Mouse (Mus musculus) heart, embryonic 13.5 days (tissue): ENCODE data around the gene Rfx4. TPM values are rescaled to one million over a fixed set of nuclear protein-coding genes. Genes with fewer than 3 reads are reported as not detected.
A peak's percentile ranks its signal among the peaks of the same experiment; 100 is the strongest.

Experiments
- ATAC-seq: fragments of 200-750 bp; cut with Nextera tagmentation; 2 replicates; pipeline ENCODE4 v1.8.0; 2017; ENCODE audit warnings: moderate TSS enrichment; ENCODE audit not compliant: insufficient number of reproducible peaks, low FRiP score, low TSS enrichment; ENCODE audit errors: extremely low read depth
- H3K27ac ChIP-seq: fragments of 300-500 bp; sonication (generic); replicated peaks from 2 replicates; pipeline ENCODE4 v1.5.1; 2015; ENCODE audit warnings: moderate library complexity, mild to moderate bottlenecking, inconsistent platforms
- H3K27me3 ChIP-seq: fragments of 300-500 bp; sonication (generic); replicated peaks from 2 replicates; pipeline ENCODE4 v1.6.1; 2015; ENCODE audit warnings: mild to moderate bottlenecking, inconsistent platforms
- H3K36me3 ChIP-seq: fragments of 300-500 bp; sonication (generic); 2 replicates; pipeline ENCODE4 v1.6.1; 2015; ENCODE audit warnings: mild to moderate bottlenecking, inconsistent platforms
- H3K4me1 ChIP-seq: fragments of 300-500 bp; sonication (generic); 2 replicates; pipeline ENCODE4 v1.6.1; 2015; ENCODE audit warnings: inconsistent platforms
- H3K4me2 ChIP-seq: fragments of 300-500 bp; sonication (generic); 2 replicates; pipeline ENCODE4 v1.6.1; 2015; ENCODE audit warnings: inconsistent platforms, mild to moderate bottlenecking, moderate library complexity
- H3K4me3 ChIP-seq: fragments of 300-500 bp; sonication (generic); 2 replicates; pipeline ENCODE4 v1.5.1; 2015; ENCODE audit warnings: moderate library complexity, mild to moderate bottlenecking, inconsistent platforms
- H3K9ac ChIP-seq: fragments of 300-500 bp; sonication (generic); 2 replicates; pipeline ENCODE4 v1.6.1; 2015; ENCODE audit warnings: inconsistent platforms, mild to moderate bottlenecking, moderate library complexity
- H3K9me3 ChIP-seq: fragments of 300-500 bp; sonication (generic); 2 replicates; pipeline ENCODE4 v1.6.1; 2016; ENCODE audit warnings: inconsistent platforms
- WGBS: fragments of 180-500 bp; shearing (Covaris S2); methylation state at CpG from one replicate; pipeline ENCODE4 v1.1.7; 2015; ENCODE audit warnings: mixed read lengths; 5-methylcytosine and 5-hydroxymethylcytosine counted together
- polyA plus RNA-seq: library from polyadenylated mRNA; unstranded; fragments of >200 nt; fragmentation: Nextera tagmentation; extraction: Ambion mirVana; gene quantifications from 2 replicates; pipeline ENCODE4 v1.2.1, GENCODE M21; 2015

The Rfx4 gene
- polyA plus RNA-seq, 1 experiment from 2014 or later: not detected

DNA sequence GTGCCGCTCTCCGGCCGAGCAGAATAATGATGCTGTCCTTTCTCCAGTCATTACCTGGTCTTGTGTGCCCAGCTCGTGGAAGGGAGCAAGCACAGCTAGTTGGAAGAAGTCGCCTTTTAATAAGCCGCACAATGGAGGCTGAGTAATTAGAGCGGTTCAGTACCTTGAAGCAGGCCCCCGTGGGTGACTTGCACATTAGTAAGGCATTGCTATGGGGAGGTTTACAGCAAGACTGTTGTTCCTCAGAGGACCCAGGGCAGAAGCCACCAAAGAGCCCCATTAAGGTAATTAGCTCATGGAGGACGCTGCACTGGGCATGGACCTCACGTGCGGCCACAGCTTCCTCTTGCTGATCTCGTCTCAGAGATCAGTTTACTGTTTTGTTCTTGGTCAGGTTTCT, 33.2 kb upstream of the Rfx4 start:
- Histone ChIP-seq H3K27me3 (no peaks in the 10 kb centered on the region), H3K4me2 (no peak overlapping the region), H3K4me1 (no peaks in the 10 kb centered on the region), H3K36me3 (peaks cover 76% of the 10 kb centered on the region), H3K9ac (no peak overlapping the region), H3K4me3 (no peak overlapping the region), H3K9me3 (no peaks in the 10 kb centered on the region), H3K27ac (no peak overlapping the region)
- WGBS: 91% methylated on average over 12 of the region's 12 CpGs
- ATAC-seq: no peak

DNA sequence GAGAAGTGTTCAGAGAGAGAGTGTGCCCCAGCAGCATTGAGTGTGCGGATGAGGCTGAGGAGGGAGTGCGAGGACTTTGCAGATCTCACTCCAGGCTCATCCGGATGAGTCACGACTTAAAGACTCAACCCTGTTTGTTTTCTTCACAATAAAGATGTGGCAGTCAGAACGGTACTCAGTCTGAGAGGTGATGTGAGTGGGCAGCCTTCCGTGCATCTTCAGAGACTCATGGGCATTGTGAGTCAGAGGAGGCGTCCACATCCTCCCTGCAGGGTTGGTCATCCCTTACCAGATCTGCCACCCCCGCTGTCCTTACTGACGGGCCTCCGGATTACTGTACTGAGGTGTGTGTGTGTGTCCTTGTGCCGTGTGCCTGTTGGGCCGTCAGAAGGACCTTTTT, 28.9 kb upstream of the Rfx4 start:
- Histone ChIP-seq H3K4me1 (no peaks in the 10 kb centered on the region), H3K4me3 (no peak overlapping the region), H3K9me3 (no peaks in the 10 kb centered on the region), H3K27me3 (no peaks in the 10 kb centered on the region), H3K27ac (no peak overlapping the region), H3K9ac (no peak overlapping the region), H3K36me3 (peaks cover 40% of the 10 kb centered on the region), H3K4me2 (no peak overlapping the region)
- no peak for ATAC-seq
- WGBS: 84% methylated on average over 12 of the region's 12 CpGs

DNA sequence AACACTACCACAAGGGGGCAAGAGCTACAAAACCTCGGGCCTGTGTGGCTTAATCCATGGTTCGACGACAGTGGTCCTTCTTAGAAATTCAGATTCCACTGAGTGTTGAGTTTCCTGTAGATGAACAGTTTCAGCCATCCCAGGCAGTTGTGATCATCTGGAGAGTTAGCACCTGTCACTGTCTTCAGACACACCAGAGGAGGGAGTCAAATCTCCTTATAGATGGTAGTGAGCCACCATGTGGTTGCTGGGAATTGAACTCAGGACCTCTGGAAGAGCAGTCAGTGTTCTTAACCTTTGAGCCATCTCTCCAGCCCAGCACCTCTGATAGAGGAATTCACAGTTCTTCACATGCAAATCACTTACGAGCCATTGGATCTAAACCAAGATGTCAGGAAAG, 28.1 kb upstream of the Rfx4 start:
- Histone ChIP-seq H3K27me3 (no peaks in the 10 kb centered on the region), H3K27ac (no peak overlapping the region), H3K4me3 (no peak overlapping the region), H3K9me3 (no peaks in the 10 kb centered on the region), H3K4me1 (no peaks in the 10 kb centered on the region), H3K9ac (no peak overlapping the region), H3K36me3 (peaks cover 32% of the 10 kb centered on the region), H3K4me2 (no peak overlapping the region)
- WGBS: 76% methylated on average over 4 of the region's 4 CpGs
- ATAC-seq: no peak

GRCm38 (mm10) chr10:84730078-84730477, 25.8 kb upstream of the Rfx4 start:
- 85% methylated on average over 3 of the region's 3 CpGs for WGBS
- Histone ChIP-seq H3K9ac (no peak overlapping the region), H3K36me3 (peaks cover 15% of the 10 kb centered on the region), H3K27ac (no peak overlapping the region), H3K4me1 (peaks cover 7% of the 10 kb centered on the region; the same call in 1 of the 2 replicates), H3K4me3 (no peak overlapping the region), H3K27me3 (no peaks in the 10 kb centered on the region; the same call in 1 of the 2 replicates), H3K4me2 (no peak overlapping the region), H3K9me3 (no peaks in the 10 kb centered on the region)
- ATAC-seq: no peak

DNA sequence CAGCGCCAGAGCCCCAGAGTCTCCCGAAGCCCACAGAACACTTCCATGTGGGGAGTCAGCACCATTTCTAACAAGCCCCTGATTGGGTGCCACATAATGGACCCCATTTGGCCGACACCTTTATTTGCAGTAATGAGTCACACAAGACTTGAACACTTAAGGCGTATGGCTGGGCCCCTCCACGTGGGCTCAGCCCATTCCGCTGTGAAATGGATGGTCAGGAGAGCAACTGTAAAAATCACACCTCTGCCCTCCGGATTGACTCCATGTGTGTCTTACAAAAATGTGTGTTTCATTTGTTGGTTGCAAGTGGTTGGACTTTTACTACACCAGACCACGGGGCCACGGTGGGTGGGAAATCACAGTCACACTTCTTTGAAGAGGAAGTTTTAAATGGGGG, 24.9 kb upstream of the Rfx4 start:
- no peak overlapping the region for H3K4me2 ChIP-seq
- no peak for ATAC-seq
- H3K27ac ChIP-seq: no peak overlapping the region
- no peaks in the 10 kb centered on the region for H3K9me3 ChIP-seq
- 84% methylated on average over 9 of the region's 9 CpGs for WGBS
- H3K27me3 ChIP-seq: no peaks in the 10 kb centered on the region; the same call in 1 of the 2 replicates
- no peak overlapping the region for H3K9ac ChIP-seq
- H3K36me3 ChIP-seq: peaks cover 6% of the 10 kb centered on the region
- H3K4me3 ChIP-seq: no peak overlapping the region
- peaks cover 7% of the 10 kb centered on the region; the same call in 1 of the 2 replicates for H3K4me1 ChIP-seq

DNA sequence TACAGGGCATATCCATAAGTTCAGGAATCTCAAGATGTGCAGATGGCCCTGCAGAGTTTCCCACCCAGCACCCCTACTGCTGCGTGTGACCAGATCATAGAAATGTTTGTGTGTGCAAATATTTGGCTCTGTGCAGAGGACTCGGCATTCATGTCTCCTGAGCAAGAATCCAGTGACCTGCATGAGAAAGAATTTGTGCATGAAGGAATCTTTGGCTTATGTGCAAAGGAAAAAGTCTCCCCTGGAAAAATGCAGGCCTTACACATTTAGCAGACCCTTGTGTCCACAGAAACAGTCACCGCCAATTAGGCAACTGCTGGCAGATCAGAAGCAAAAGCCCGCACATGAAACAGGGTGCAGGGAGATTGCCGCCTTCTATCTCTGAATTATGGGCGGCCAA, 22.4 kb upstream of the Rfx4 start:
- ATAC-seq: no peak
- whole genome bisulfite sequencing: 44% methylated on average over 6 of the region's 6 CpGs

DNA sequence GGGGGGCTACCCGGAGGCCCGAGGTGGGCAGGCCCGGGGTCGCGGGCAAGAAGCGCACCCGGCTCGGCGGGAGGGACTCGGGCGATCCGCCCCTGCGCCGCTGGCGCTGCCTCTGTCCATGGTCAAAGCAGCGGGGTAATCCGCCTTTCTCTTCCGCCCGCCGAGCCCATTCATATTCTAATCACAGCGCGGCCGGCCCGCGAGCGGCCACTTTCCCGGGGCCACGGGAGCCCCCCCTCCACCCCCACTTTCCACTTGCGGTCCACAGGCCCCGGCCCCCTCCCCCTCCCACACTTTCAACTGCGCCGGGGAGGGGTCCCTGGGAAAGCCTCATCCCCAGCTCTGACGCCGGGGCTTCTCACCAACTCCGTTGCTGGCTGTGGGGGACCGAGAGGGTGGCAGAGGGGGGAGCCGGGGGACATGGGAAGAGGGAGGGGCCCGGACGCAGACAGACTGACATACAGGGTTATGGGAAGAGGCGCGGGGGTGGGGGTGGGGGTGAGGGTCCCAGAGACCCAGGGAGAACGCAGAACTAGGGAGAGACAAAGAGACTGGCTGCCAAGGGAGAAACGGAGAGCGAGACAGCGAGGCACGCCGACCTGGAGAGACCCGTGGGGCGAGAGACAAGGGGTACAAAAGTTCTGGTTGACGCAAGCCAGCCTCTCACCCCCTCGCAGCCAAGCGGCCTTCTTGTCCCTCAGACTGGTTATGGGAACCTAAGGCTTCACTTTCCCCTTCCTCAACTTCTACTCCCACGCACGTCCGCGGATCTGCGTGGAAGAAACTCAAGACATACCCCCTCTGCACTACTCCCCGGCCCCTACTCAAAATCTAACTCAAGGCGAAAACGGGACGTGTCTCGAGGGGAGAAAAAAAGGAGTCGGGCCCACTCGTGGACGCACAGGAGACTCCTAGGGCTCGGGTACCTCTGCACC, 744 bp upstream of the Rfx4 start:
- Histone ChIP-seq H3K9ac (peak overlapping the region; percentile 24; the same call in 1 of the 2 replicates), H3K27me3 (peaks cover 96% of the 10 kb centered on the region), H3K27ac (no peak overlapping the region), H3K36me3 (no peaks in the 10 kb centered on the region), H3K4me2 (peak overlapping the region; percentile 72), H3K9me3 (no peaks in the 10 kb centered on the region), H3K4me3 (peak overlapping the region; percentile 47), H3K4me1 (peaks cover 46% of the 10 kb centered on the region)
- 1% methylated on average over 66 of the region's 66 CpGs for WGBS
- no peak for ATAC-seq

More for the DNA sequence above, 22.4 kb upstream of the Rfx4 start:
- H3K36me3 ChIP-seq: no peaks in the 10 kb centered on the region
- H3K27ac ChIP-seq: no peak overlapping the region
- H3K4me3 ChIP-seq: no peak overlapping the region
- peaks cover 3% of the 10 kb centered on the region; the same call in 1 of the 2 replicates for H3K27me3 ChIP-seq
- H3K4me1 ChIP-seq: peaks cover 7% of the 10 kb centered on the region; the same call in 1 of the 2 replicates
- H3K9ac ChIP-seq: no peak overlapping the region
- H3K4me2 ChIP-seq: no peak overlapping the region
- no peaks in the 10 kb centered on the region for H3K9me3 ChIP-seq

DNA sequence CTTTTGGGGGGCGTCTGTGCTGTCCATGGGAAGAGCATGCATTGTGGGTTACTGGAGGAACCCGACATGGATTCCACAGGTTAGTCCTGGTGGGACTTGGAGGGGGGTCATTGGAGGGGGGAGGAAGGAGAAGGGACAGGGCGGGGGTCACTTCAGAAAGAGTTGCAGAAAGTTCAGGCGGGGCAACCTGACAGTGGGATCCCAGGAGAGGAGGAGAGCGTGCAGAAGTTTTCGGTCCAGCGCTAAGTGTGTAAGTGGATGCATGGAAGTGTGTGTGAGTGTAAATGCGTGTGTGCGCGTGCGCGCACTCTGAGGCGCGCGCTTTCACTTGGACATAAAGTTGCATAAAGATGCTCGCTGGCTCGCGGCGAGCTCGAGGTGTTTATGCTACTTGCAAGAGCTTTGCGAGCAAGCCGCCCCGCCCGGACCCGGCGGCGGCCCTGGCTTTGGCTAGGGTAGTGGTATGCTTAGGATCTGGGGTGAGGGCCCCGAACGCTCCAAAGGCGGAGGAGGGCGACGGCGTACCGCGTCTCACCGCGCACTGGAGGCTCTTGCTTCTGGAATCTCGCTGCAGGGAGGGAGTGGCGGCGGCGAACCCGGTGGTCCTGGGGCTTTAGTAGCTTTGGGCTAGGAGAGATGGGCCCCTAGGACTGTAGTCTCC, 703 bp downstream of the Rfx4 start:
- no peak for ATAC-seq
- Histone ChIP-seq H3K4me2 (peak overlapping the region; percentile 72), H3K27ac (no peak overlapping the region), H3K36me3 (no peaks in the 10 kb centered on the region), H3K4me3 (peak overlapping the region; percentile 47), H3K4me1 (peaks cover 53% of the 10 kb centered on the region), H3K9me3 (no peaks in the 10 kb centered on the region), H3K27me3 (peaks cover 99% of the 10 kb centered on the region), H3K9ac (peak overlapping the region; percentile 9; the same call in 1 of the 2 replicates)
- 1% methylated on average over 42 of the region's 42 CpGs for WGBS

GRCm38 (mm10) chr10:84757426-84758199, 1.8 kb downstream of the Rfx4 start:
- Histone ChIP-seq H3K36me3 (no peaks in the 10 kb centered on the region), H3K9me3 (no peaks in the 10 kb centered on the region), H3K4me1 (peaks cover 53% of the 10 kb centered on the region), H3K9ac (no peak overlapping the region), H3K27ac (no peak overlapping the region), H3K27me3 (peaks cover 99% of the 10 kb centered on the region), H3K4me3 (no peak overlapping the region), H3K4me2 (no peak overlapping the region)
- ATAC-seq: no peak
- WGBS: 9% methylated on average over 22 of the region's 22 CpGs

GRCm38 (mm10) chr10:84758200-84758468, 2.3 kb downstream of the Rfx4 start:
- Histone ChIP-seq H3K9ac (no peak overlapping the region), H3K27me3 (peaks cover 99% of the 10 kb centered on the region), H3K4me3 (no peak overlapping the region), H3K36me3 (no peaks in the 10 kb centered on the region), H3K4me2 (no peak overlapping the region), H3K9me3 (no peaks in the 10 kb centered on the region), H3K4me1 (peaks cover 53% of the 10 kb centered on the region), H3K27ac (no peak overlapping the region)
- ATAC-seq: no peak
- WGBS: 7% methylated on average over 5 of the region's 5 CpGs
